Mouse (Mus musculus): ENCODE data around the gene Itgb2. TPM values are rescaled to one million over a fixed set of nuclear protein-coding genes. Genes with fewer than 3 reads are reported as not detected.

The Itgb2 gene
- polyA plus RNA-seq, 1 experiment from 2014 or later: 2.4 TPM

GRCm38 (mm10) chr10:77537215-77538209 is 7.5 kb downstream of the Itgb2 start:
- H3K4me2 ChIP-seq: no peak overlapping the region

GRCm38 (mm10) chr10:77539320-77539945 is 9.4 kb downstream of the Itgb2 start:
- Histone ChIP-seq H3K4me3 (ENCODE audit: low read depth, low read length) (no peak overlapping the region), H3K27ac (ENCODE audit: low read depth, low read length) (peak overlapping the region; percentile 50), H3K4me2 (no peak overlapping the region), H3K9ac (ENCODE audit: low read depth, low read length) (no peak overlapping the region), H3K4me1 (ENCODE audit: control insufficient read depth, insufficient read depth, low read length) (no peaks in the 10 kb centered on the region; the same call in 1 of the 2 replicates), H3K27me3 (ENCODE audit: control insufficient read depth, insufficient read depth, low read length) (no peaks in the 10 kb centered on the region), H3K36me3 (ENCODE audit: control insufficient read depth, insufficient read depth, low read length) (no peaks in the 10 kb centered on the region), H3K9me3 (replicated peaks; ENCODE audit: control insufficient read depth, low read length) (no peaks in the 10 kb centered on the region)
- no peak for ATAC-seq (replicated peaks; ENCODE audit: insufficient number of reproducible peaks, low FRiP score, low TSS enrichment)
- WGBS (ENCODE audit: insufficient replicate concordance): 53% methylated on average over 7 of the region's 7 CpGs

More at GRCm38 (mm10) chr10:77537215-77538209, 7.5 kb downstream of the Itgb2 start:
- Histone ChIP-seq H3K36me3 (ENCODE audit: control insufficient read depth, insufficient read depth, low read length) (no peaks in the 10 kb centered on the region), H3K27me3 (ENCODE audit: control insufficient read depth, insufficient read depth, low read length) (no peaks in the 10 kb centered on the region), H3K9ac (ENCODE audit: low read depth, low read length) (no peak overlapping the region), H3K4me3 (ENCODE audit: low read depth, low read length) (no peak overlapping the region), H3K9me3 (replicated peaks; ENCODE audit: control insufficient read depth, low read length) (no peaks in the 10 kb centered on the region), H3K27ac (ENCODE audit: low read depth, low read length) (no peak overlapping the region), H3K4me1 (ENCODE audit: control insufficient read depth, insufficient read depth, low read length) (no peaks in the 10 kb centered on the region; the same call in 1 of the 2 replicates)
- 77% methylated on average over 11 of the region's 11 CpGs for WGBS (ENCODE audit: insufficient replicate concordance)
- ATAC-seq (replicated peaks; ENCODE audit: insufficient number of reproducible peaks, low FRiP score, low TSS enrichment): no peak

- WGBS (ENCODE audit: insufficient replicate concordance): 72% methylated on average over 4 of the region's 4 CpGs
- no peaks in the 10 kb centered on the region; the same call in 1 of the 2 replicates for H3K4me1 ChIP-seq (ENCODE audit: control insufficient read depth, insufficient read depth, low read length)
- ATAC-seq (replicated peaks; ENCODE audit: insufficient number of reproducible peaks, low FRiP score, low TSS enrichment): no peak
These were observed 10.6 kb downstream of the Itgb2 start for GRCm38 (mm10) chr10:77540576-77541102.

GRCm38 (mm10) chr10:77541864-77542666 is 12.0 kb downstream of the Itgb2 start:
- Histone ChIP-seq H3K9ac (ENCODE audit: low read depth, low read length) (no peak overlapping the region), H3K4me1 (ENCODE audit: control insufficient read depth, insufficient read depth, low read length) (no peaks in the 10 kb centered on the region; the same call in 1 of the 2 replicates), H3K4me2 (no peak overlapping the region), H3K27me3 (ENCODE audit: control insufficient read depth, insufficient read depth, low read length) (no peaks in the 10 kb centered on the region), H3K36me3 (ENCODE audit: control insufficient read depth, insufficient read depth, low read length) (no peaks in the 10 kb centered on the region), H3K4me3 (ENCODE audit: low read depth, low read length) (no peak overlapping the region), H3K9me3 (replicated peaks; ENCODE audit: control insufficient read depth, low read length) (no peaks in the 10 kb centered on the region), H3K27ac (ENCODE audit: low read depth, low read length) (no peak overlapping the region)
- 64% methylated on average over 10 of the region's 10 CpGs for WGBS (ENCODE audit: insufficient replicate concordance)
- no peak for ATAC-seq (replicated peaks; ENCODE audit: insufficient number of reproducible peaks, low FRiP score, low TSS enrichment)

More at GRCm38 (mm10) chr10:77540576-77541102, 10.6 kb downstream of the Itgb2 start:
- Histone ChIP-seq H3K27me3 (ENCODE audit: control insufficient read depth, insufficient read depth, low read length) (no peaks in the 10 kb centered on the region), H3K36me3 (ENCODE audit: control insufficient read depth, insufficient read depth, low read length) (no peaks in the 10 kb centered on the region), H3K4me3 (ENCODE audit: low read depth, low read length) (no peak overlapping the region), H3K9me3 (replicated peaks; ENCODE audit: control insufficient read depth, low read length) (no peaks in the 10 kb centered on the region), H3K27ac (ENCODE audit: low read depth, low read length) (no peak overlapping the region), H3K4me2 (no peak overlapping the region), H3K9ac (ENCODE audit: low read depth, low read length) (no peak overlapping the region)

GRCm38 (mm10) chr10:77543226-77543625 is 13.2 kb downstream of the Itgb2 start:
- Histone ChIP-seq H3K9me3 (replicated peaks; ENCODE audit: control insufficient read depth, low read length) (no peaks in the 10 kb centered on the region), H3K4me1 (ENCODE audit: control insufficient read depth, insufficient read depth, low read length) (no peaks in the 10 kb centered on the region; the same call in 1 of the 2 replicates), H3K9ac (ENCODE audit: low read depth, low read length) (no peak overlapping the region), H3K36me3 (ENCODE audit: control insufficient read depth, insufficient read depth, low read length) (no peaks in the 10 kb centered on the region), H3K4me3 (ENCODE audit: low read depth, low read length) (no peak overlapping the region), H3K27me3 (ENCODE audit: control insufficient read depth, insufficient read depth, low read length) (no peaks in the 10 kb centered on the region), H3K4me2 (no peak overlapping the region), H3K27ac (ENCODE audit: low read depth, low read length) (no peak overlapping the region)
- WGBS (ENCODE audit: insufficient replicate concordance): 43% methylated on average over 7 of the region's 7 CpGs
- ATAC-seq (replicated peaks; ENCODE audit: insufficient number of reproducible peaks, low FRiP score, low TSS enrichment): no peak

- ATAC-seq (replicated peaks; ENCODE audit: insufficient number of reproducible peaks, low FRiP score, low TSS enrichment): no peak
- H3K4me3 ChIP-seq (ENCODE audit: low read depth, low read length): no peak overlapping the region
- no peak overlapping the region for H3K9ac ChIP-seq (ENCODE audit: low read depth, low read length)
- no peak overlapping the region for H3K4me2 ChIP-seq
- no peak overlapping the region for H3K27ac ChIP-seq (ENCODE audit: low read depth, low read length)
- no peaks in the 10 kb centered on the region for H3K27me3 ChIP-seq (ENCODE audit: control insufficient read depth, insufficient read depth, low read length)
- H3K9me3 ChIP-seq (replicated peaks; ENCODE audit: control insufficient read depth, low read length): no peaks in the 10 kb centered on the region
- no peaks in the 10 kb centered on the region for H3K36me3 ChIP-seq (ENCODE audit: control insufficient read depth, insufficient read depth, low read length)
- no peaks in the 10 kb centered on the region; the same call in 1 of the 2 replicates for H3K4me1 ChIP-seq (ENCODE audit: control insufficient read depth, insufficient read depth, low read length)
- WGBS (ENCODE audit: insufficient replicate concordance): 68% methylated on average over 5 of the region's 5 CpGs
These were observed 14.9 kb downstream of the Itgb2 start for GRCm38 (mm10) chr10:77544916-77545315.

GRCm38 (mm10) chr10:77548576-77548975 is 18.5 kb downstream of the Itgb2 start:
- no peaks in the 10 kb centered on the region for H3K36me3 ChIP-seq (ENCODE audit: control insufficient read depth, insufficient read depth, low read length)
- no peak overlapping the region for H3K4me2 ChIP-seq
- no peak overlapping the region for H3K9ac ChIP-seq (ENCODE audit: low read depth, low read length)
- no peak for ATAC-seq (replicated peaks; ENCODE audit: insufficient number of reproducible peaks, low FRiP score, low TSS enrichment)
- 80% methylated on average over 10 of the region's 10 CpGs for WGBS (ENCODE audit: insufficient replicate concordance)
- H3K4me1 ChIP-seq (ENCODE audit: control insufficient read depth, insufficient read depth, low read length): no peaks in the 10 kb centered on the region; the same call in 1 of the 2 replicates
- H3K9me3 ChIP-seq (replicated peaks; ENCODE audit: control insufficient read depth, low read length): no peaks in the 10 kb centered on the region
- no peak overlapping the region for H3K4me3 ChIP-seq (ENCODE audit: low read depth, low read length)
- H3K27me3 ChIP-seq (ENCODE audit: control insufficient read depth, insufficient read depth, low read length): no peaks in the 10 kb centered on the region
- H3K27ac ChIP-seq (ENCODE audit: low read depth, low read length): no peak overlapping the region

- no peak overlapping the region for H3K27ac ChIP-seq (ENCODE audit: low read depth, low read length)
- no peak overlapping the region for H3K9ac ChIP-seq (ENCODE audit: low read depth, low read length)
- no peak for ATAC-seq (replicated peaks; ENCODE audit: insufficient number of reproducible peaks, low FRiP score, low TSS enrichment)
- H3K4me2 ChIP-seq: no peak overlapping the region
- H3K4me1 ChIP-seq (ENCODE audit: control insufficient read depth, insufficient read depth, low read length): no peaks in the 10 kb centered on the region; the same call in 1 of the 2 replicates
- H3K27me3 ChIP-seq (ENCODE audit: control insufficient read depth, insufficient read depth, low read length): no peaks in the 10 kb centered on the region
- H3K4me3 ChIP-seq (ENCODE audit: low read depth, low read length): no peak overlapping the region
- H3K9me3 ChIP-seq (replicated peaks; ENCODE audit: control insufficient read depth, low read length): no peaks in the 10 kb centered on the region
- 68% methylated on average over 11 of the region's 11 CpGs for WGBS (ENCODE audit: insufficient replicate concordance)
- H3K36me3 ChIP-seq (ENCODE audit: control insufficient read depth, insufficient read depth, low read length): no peaks in the 10 kb centered on the region
These were observed 20.8 kb downstream of the Itgb2 start for GRCm38 (mm10) chr10:77550874-77551273.

All from heart, embryonic 11.5 days (tissue).